Mouse (Mus musculus): ENCODE measurements around the gene Ddb1. TPM values are rescaled to one million over a fixed set of nuclear protein-coding genes. Genes with fewer than 3 reads are reported as not detected.
A peak's percentile ranks its signal among the peaks of the same experiment; 100 is the strongest.

Gene Ddb1
- polyA plus RNA-seq, 1 experiment = 103 TPM

- H3K27ac ChIP-seq (ENCODE audit: insufficient read depth, low read depth, low read length) = no peak overlapping the region
- peaks cover 12% of the 10 kb centered on the region for H3K4me1 ChIP-seq (ENCODE audit: control insufficient read depth, insufficient read depth, low read length)
- H3K4me3 ChIP-seq (ENCODE audit: insufficient read depth, low read length) = no peak overlapping the region
- TF ChIP-seq POLR2A (IDR thresholded peaks at IDR 0.05; ENCODE audit: borderline replicate concordance, low read depth, low read length) (no peak), CTCF (IDR thresholded peaks at IDR 0.05; ENCODE audit: low read depth, low read length) (no peak)
Measured at GRCm38 (mm10) chr19:10565217-10565616, 39.9 kb upstream of the Ddb1 start.

DNA sequence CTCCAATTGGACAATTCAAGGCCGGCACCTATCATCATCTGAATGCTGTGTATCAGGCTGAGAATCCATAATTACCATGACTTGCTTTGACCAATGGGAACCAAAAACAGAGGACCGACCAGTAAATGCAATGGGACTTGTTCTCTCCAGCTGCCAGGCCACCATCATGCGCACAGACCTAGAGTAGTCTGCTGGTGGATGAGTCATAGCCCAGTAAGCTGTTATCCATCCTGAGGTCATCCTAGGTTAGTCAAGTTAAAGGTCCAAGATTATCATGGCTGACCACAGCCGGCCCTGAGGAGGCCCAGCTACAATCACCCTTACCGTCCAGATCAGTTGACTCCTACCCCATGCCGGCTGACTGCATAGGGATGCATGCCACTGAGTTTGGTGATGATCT lies 35.5 kb upstream of the Ddb1 start:
- Histone ChIP-seq H3K4me1 (ENCODE audit: control insufficient read depth, insufficient read depth, low read length) (peaks cover 4% of the 10 kb centered on the region; the same call in 1 of the 2 replicates), H3K27ac (ENCODE audit: insufficient read depth, low read depth, low read length) (no peak overlapping the region), H3K4me3 (ENCODE audit: insufficient read depth, low read length) (no peak overlapping the region)
- no peak for TF ChIP-seq POLR2A (IDR thresholded peaks at IDR 0.05; ENCODE audit: borderline replicate concordance, low read depth, low read length)
- TF ChIP-seq CTCF (IDR thresholded peaks at IDR 0.05; ENCODE audit: low read depth, low read length) = no peak

GRCm38 (mm10) chr19:10576690-10577561 lies 28.2 kb upstream of the Ddb1 start, which contains the start of the genes Cyb561a3 and Tmem138:
Cyb561a3 (plus strand) TSS chr19:10577172.
Tmem138 (minus strand) TSS chr19:10577362.
- Histone ChIP-seq H3K4me3 (ENCODE audit: insufficient read depth, low read length) (peak within 1 kb of the TSS; percentile 77), H3K4me1 (ENCODE audit: control insufficient read depth, insufficient read depth, low read length) (peaks cover 21% of the 10 kb centered on the region), H3K27ac (ENCODE audit: insufficient read depth, low read depth, low read length) (peak within 1 kb of the TSS; percentile 70)
- peak; percentile 90 for TF ChIP-seq POLR2A (IDR thresholded peaks at IDR 0.05; ENCODE audit: borderline replicate concordance, low read depth, low read length)
- TF ChIP-seq CTCF (IDR thresholded peaks at IDR 0.05; ENCODE audit: low read depth, low read length) = peak; percentile 35; the same call in 1 of the 2 replicates

- Histone ChIP-seq H3K27ac (ENCODE audit: insufficient read depth, low read depth, low read length) (no peak overlapping the region), H3K4me3 (ENCODE audit: insufficient read depth, low read length) (no peak overlapping the region), H3K4me1 (ENCODE audit: control insufficient read depth, insufficient read depth, low read length) (peaks cover 23% of the 10 kb centered on the region)
- TF ChIP-seq POLR2A (IDR thresholded peaks at IDR 0.05; ENCODE audit: borderline replicate concordance, low read depth, low read length) (no peak), CTCF (IDR thresholded peaks at IDR 0.05; ENCODE audit: low read depth, low read length) (no peak)
Measured at GRCm38 (mm10) chr19:10580102-10580501, 25.0 kb upstream of the Ddb1 start.

GRCm38 (mm10) chr19:10580761-10581160 lies 24.4 kb upstream of the Ddb1 start:
- Histone ChIP-seq H3K27ac (ENCODE audit: insufficient read depth, low read depth, low read length) (no peak overlapping the region), H3K4me3 (ENCODE audit: insufficient read depth, low read length) (no peak overlapping the region), H3K4me1 (ENCODE audit: control insufficient read depth, insufficient read depth, low read length) (peaks cover 23% of the 10 kb centered on the region)
- TF ChIP-seq POLR2A (IDR thresholded peaks at IDR 0.05; ENCODE audit: borderline replicate concordance, low read depth, low read length) (no peak), CTCF (IDR thresholded peaks at IDR 0.05; ENCODE audit: low read depth, low read length) (no peak)

GRCm38 (mm10) chr19:10581984-10582383 lies 23.1 kb upstream of the Ddb1 start:
- no peak overlapping the region for H3K4me3 ChIP-seq (ENCODE audit: insufficient read depth, low read length)
- peaks cover 23% of the 10 kb centered on the region for H3K4me1 ChIP-seq (ENCODE audit: control insufficient read depth, insufficient read depth, low read length)
- H3K27ac ChIP-seq (ENCODE audit: insufficient read depth, low read depth, low read length) = no peak overlapping the region
- no peak for TF ChIP-seq CTCF (IDR thresholded peaks at IDR 0.05; ENCODE audit: low read depth, low read length)
- TF ChIP-seq POLR2A (IDR thresholded peaks at IDR 0.05; ENCODE audit: borderline replicate concordance, low read depth, low read length) = no peak

- Histone ChIP-seq H3K4me1 (ENCODE audit: control insufficient read depth, insufficient read depth, low read length) (peaks cover 26% of the 10 kb centered on the region), H3K4me3 (ENCODE audit: insufficient read depth, low read length) (no peak overlapping the region), H3K27ac (ENCODE audit: insufficient read depth, low read depth, low read length) (no peak overlapping the region)
- TF ChIP-seq CTCF (IDR thresholded peaks at IDR 0.05; ENCODE audit: low read depth, low read length) (no peak), POLR2A (IDR thresholded peaks at IDR 0.05; ENCODE audit: borderline replicate concordance, low read depth, low read length) (no peak)
Measured at GRCm38 (mm10) chr19:10583550-10584146, 21.5 kb upstream of the Ddb1 start.

GRCm38 (mm10) chr19:10585112-10585511 lies 20.0 kb upstream of the Ddb1 start:
- peaks cover 17% of the 10 kb centered on the region for H3K4me1 ChIP-seq (ENCODE audit: control insufficient read depth, insufficient read depth, low read length)
- no peak for TF ChIP-seq CTCF (IDR thresholded peaks at IDR 0.05; ENCODE audit: low read depth, low read length)
- H3K4me3 ChIP-seq (ENCODE audit: insufficient read depth, low read length) = no peak overlapping the region
- no peak overlapping the region for H3K27ac ChIP-seq (ENCODE audit: insufficient read depth, low read depth, low read length)

DNA sequence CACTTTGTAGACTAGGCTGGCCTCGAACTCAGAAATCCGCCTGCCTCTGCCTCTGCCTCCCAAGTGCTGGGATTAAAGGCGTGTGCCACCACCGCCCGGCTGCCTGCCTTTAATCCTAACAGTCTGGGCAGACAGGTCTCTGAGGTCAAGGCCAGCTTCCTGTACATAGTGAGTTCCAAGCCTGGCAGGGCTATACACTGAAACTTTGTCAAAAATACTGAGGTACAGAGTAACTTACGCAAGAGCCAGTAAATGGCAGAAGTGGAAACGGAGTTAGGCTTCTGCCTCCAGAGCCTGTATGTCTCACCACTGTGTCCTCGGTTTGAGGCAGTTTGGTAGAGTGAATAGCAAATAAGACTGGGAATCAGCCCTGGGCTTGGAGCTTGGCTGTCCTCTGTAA lies 17.9 kb upstream of the Ddb1 start:
- TF ChIP-seq CTCF (IDR thresholded peaks at IDR 0.05; ENCODE audit: low read depth, low read length) (no peak), POLR2A (IDR thresholded peaks at IDR 0.05; ENCODE audit: borderline replicate concordance, low read depth, low read length) (no peak)
- H3K4me1 ChIP-seq (ENCODE audit: control insufficient read depth, insufficient read depth, low read length) = peaks cover 8% of the 10 kb centered on the region
- no peak overlapping the region for H3K4me3 ChIP-seq (ENCODE audit: insufficient read depth, low read length)
- no peak overlapping the region for H3K27ac ChIP-seq (ENCODE audit: insufficient read depth, low read depth, low read length)
